Mouse (Mus musculus): ENCODE results near the gene Top3a.

Top3a gene

DNA sequence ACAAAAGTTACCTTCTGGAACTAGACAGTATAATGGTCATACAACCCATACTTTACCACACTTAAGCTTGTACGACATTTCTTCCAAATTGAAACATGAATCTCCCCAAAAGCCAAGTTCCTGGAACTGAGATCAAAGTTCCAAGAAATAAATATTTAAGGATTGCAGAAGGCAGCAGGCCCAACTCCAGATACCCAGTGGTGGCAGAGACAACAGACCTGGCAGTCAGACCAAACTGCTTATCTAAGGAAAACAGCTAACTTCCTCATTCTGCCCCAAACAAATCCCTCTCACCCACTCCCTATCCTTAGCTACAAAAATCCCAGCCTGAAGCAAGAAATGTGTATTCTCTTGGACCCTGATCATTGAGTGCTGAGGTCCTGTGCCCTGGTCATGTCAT lies 2.3 kb downstream of the Top3a start:
- no peak for DNase-seq (ENCODE audit: low read depth, low spot score)

DNA sequence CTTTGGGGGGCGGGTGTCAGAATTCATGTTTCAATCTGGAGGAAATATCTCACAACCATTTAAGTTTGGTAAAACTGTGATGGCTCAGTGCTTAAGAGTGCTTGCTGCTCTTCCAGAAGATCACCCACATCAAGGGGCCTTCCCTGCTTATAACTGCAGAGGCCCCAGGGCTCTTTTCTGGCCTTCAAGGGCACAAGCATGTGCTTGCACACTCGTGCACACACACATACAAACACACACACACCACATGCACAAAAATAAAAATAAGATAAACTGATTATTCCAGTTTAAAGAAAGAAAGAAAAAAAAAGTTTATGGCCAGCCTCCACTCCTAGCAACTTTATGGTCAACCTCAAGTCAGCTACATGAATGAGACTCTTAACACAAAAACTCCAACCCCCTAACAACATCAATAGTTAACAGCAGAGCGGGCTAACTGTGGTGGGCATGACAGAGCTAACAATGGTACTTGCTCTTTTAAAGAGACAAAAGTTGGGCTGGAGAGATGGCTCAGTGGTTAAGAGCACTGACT lies 2.9 kb downstream of the Top3a start:
- DNase-seq (ENCODE audit: low read depth, low spot score) = no peak

DNA sequence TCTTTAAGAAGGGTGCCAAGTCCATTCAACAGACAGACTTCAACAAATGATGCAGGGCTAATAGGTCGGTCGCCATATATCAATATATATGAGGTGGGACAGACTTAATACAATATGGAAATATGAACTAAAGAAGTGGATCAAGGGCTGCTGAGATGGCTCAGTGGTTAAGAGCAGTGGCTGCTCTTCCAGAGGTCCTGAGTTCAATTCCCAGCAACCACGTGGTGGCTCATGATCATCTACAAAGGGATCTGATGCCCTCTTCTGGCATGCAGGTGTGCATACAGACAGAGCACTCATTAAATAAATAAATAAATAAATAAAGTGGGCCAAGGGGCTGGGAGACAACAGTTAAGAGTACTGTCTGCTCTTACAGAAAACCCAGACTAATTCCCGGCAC lies 5.0 kb downstream of the Top3a start:
- DNase-seq (ENCODE audit: low read depth, low spot score) = no peak

DNA sequence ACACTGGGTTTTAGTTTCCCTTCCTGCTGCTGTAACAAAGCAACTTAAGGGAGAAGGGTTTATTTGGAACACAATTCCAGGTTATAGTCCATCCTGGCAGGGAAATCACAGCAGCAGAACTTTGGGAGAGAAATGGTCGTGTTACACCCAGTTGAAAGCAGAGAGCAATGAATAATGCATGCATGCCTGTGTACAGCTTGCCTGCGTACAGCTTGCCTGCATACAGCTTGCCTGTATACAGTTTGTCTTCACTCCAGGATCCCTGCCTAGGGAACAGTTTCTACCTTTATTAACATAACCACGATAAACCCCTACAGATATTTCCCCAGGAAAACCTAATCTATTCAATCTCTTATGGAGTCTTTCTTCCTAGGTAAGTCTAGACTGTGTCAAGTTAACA lies 6.4 kb downstream of the Top3a start:
- DNase-seq (ENCODE audit: low read depth, low spot score) = no peak

DNA sequence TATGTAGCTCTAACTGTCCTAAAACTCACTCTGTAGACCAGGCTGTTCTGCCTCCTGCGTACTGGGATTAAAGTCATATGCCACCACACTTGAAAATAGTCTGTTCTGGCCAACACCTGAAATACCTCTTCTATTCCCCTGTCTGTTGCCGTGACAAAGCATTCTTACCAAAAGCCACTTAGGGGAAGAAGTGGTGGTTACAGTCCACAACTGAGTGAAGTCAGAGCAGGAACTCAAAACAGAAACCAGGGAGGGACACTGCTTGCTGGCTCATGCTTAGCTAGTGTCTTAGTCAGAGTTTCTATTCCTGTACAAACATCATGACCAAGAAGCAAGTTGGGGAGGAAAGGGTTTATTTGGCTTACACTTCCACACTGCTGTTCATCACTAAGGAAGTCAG lies 7.8 kb downstream of the Top3a start:
- DNase-seq (ENCODE audit: low read depth, low spot score) = peak; percentile 17

DNA sequence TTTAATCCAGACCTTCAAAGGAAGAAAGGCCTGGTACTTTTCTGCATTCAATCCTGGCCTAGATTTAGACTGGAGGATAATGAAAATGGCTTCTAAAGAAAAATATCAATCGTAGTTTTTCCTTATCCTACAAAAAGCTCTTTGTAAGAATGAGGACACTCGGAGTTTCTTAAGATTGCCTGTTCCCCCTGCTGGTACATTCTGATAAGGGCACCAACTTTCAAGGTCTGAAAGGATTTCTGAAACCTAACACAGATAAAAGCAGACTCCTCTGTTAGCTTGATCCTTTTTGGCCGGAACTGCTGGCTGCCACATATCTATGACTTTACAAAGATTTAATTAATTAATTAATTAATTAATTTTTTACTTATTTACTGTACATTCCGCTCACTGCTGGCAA lies 10.2 kb downstream of the Top3a start:
- peak; percentile 35 for DNase-seq (ENCODE audit: low read depth, low spot score)

DNA sequence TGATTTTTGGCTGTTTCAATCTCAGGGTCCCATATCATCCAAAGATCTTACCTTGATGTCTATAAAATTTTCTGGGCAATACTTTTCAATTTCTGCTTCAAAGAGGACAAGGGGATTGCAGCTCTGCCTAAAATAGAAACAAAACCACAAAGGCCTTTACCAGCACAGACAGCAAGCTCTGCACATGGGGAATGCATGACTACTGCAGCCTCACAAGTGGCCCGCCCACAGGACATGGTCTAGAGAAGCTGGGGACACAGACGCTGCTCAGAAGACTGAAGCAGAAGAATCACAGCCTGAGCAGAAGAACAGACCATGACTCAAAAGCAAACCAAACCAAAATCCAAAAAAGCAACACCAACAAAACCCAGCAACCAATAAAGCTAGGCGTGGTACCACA lies 15.5 kb downstream of the Top3a start:
- peak; percentile 52 for DNase-seq (ENCODE audit: low read depth, low spot score)

DNA sequence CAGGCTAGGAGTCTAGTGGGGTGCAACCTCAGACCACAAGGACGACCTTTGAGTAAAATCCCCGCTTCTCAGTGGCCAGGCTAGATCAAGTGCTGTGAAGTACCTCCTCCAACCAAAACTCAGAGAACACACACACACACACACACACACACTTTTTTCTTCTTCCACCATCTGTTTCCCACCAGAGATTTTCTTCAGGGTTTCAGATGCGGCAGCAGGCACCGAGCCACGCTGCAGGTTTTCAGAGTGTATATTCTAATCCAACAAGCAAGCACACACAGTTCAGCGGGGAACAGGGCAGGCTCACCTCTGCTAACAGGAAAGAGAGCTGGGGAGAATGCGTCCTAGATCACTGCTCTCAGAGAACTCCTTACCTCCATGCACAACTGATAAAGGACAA lies 21.6 kb downstream of the Top3a start:
- DNase-seq (ENCODE audit: low read depth, low spot score) = peak; percentile 31

DNA sequence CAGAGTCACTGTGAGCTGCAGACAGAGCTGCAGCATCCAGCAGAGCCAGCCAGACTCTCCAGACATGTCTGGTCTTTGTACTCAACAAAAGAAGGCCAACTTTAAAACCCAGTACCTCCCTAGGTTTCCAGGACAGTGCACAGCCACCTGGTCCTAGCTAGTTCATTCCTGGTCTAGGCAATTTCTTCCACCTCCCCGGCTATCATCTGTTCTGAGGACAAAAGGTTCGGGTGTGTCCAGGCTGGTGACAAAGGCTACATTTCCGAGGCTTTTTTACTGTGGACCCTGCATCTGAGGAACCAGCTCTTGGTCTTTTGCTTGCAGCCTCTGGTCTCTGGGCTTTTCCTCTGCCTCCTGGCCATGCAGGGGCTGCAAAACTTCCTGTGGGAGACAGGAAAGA lies 36.8 kb downstream of the Top3a start:
- no peak for DNase-seq (ENCODE audit: low read depth, low spot score)

DNA sequence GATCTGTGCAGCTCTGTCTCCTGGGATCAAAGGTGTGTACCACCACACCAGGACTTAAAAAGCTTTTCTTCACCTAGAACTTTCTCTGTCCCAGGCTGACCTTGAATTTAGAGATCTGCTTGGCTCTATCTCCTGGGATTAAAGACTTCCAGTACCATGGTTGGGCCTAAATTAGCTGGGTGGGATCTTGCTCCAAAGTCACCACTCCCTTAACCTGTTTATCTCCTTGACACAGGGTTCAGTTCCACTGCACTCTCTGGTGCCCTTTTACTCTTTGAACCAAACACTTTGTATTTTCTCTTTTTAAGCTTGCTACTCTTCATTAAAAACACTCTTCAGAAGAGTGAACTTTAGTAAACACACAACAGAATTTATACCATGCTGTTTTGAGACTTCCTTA lies 39.7 kb downstream of the Top3a start:
- DNase-seq (ENCODE audit: low read depth, low spot score) = no peak

DNA sequence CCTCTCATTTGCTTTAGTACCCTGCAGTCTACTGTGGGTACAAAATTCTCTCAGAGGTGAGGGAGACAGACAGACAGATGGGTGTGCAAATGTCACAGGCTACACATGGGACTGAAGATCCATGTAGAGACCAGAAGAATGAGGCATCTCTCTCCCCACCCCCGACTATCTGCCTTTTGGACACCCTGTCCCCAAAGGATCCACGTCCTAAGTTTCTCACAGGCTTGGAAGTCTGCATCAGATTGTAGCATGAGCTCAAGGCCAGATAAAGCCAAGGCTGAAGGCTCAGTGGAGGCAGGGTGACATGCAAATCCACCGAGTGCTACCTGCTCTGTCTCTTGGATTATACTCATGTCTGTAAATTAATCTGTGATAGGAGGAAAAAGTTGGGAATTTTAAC lies 40.7 kb downstream of the Top3a start:
- DNase-seq (ENCODE audit: low read depth, low spot score) = no peak

DNA sequence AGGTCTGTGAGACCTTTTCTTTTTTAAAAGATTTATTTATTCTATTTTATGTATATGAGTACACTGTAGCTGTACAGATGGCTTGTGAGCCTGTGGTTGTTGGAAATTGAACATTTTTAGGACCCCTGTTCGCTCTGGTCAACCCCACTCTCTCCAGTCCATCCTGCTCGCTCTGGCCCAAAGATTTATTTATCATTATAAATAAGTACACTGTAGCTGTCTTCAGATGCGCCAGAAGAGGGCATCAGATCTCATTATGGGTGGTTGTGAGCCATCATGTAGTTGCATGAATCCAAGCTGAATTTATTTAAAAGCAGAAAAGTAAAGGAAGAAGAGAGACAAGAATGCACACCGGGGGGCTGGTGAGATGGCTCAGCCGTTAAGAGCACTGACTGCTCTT lies 42.0 kb downstream of the Top3a start:
- no peak for DNase-seq (ENCODE audit: low read depth, low spot score)

DNA sequence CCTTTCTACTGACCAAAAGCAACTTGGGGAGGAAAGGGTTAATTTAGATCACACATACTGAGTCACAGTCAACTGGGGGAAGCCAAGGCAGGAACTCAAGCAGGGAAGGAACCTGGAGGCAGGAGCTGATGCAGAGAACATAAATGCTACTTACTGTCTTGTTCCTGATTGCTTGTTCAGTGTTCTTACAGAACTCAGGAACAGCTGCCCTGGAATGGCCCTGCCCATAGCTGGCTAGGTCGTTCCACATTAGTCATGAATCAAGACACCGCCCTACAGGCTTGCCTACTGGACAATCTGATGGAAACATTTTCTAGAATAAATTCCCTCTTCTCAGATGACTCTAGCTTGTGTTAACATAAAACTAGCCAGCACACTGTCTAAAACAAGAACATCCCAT lies 43.0 kb downstream of the Top3a start:
- no peak for DNase-seq (ENCODE audit: low read depth, low spot score)

DNA sequence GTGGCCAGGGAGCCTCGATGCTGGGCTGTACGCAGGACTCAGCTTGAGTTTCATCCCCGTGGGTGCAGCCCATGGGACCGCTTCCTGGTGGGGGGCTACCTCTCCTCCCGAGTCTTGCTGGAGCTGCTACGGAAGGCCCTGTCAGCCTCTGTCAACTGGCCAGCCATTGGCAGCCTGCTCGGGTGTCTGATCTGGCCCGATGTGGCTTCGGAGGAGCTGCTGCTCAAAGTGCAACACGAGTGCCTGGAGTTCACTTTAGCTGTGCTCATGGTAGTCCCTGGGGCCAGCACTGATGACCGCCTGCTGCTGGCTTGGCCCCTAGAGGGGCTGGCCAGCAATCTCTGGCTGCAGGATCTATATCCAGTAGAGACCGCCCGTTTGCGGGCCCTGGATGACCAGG lies 45.9 kb downstream of the Top3a start:
- DNase-seq (ENCODE audit: low read depth, low spot score) = no peak

DNA sequence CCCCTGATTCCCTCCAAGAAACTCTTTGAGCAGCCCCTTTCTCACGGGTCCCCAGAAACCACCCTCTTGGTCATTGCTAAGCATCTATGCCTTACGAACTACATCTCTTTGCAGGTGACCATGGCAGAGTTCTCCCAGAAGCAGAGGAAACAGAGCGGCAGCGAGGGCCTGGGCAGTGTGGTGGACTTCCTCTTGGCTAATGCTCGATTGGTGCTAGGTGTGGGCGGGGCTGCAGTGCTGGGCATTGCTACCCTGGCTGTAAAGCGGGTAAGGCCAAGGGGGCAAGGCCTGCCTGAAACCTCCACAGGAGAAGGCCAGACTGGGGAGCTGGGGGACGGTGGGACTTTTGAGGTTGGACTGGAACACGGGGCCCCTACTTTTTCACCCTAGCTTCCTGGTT lies 47.0 kb downstream of the Top3a start:
- no peak for DNase-seq (ENCODE audit: low read depth, low spot score)

DNA sequence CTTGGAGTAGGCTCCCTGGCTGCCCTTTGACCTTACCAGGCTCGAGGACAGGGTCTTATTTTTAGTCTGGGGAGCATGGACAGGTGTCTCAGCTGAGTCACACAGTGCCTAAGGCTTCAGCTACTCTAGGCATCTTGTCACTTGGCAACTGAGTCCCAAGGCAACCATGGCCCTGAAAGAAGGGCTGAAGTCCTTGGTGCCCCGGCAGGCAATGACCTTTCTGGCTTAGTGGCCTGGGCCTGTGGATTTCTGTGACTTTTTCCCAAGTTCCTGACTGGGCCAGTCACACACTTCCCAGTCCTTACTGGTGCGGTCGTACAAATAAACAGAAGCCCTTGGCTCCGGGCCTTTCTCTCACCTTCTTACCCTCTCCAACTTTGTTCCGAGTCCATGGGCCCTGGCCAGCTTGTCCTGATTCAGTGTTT lies 47.9 kb downstream of the Top3a start:
- no peak for DNase-seq (ENCODE audit: low read depth, low spot score)

DNA sequence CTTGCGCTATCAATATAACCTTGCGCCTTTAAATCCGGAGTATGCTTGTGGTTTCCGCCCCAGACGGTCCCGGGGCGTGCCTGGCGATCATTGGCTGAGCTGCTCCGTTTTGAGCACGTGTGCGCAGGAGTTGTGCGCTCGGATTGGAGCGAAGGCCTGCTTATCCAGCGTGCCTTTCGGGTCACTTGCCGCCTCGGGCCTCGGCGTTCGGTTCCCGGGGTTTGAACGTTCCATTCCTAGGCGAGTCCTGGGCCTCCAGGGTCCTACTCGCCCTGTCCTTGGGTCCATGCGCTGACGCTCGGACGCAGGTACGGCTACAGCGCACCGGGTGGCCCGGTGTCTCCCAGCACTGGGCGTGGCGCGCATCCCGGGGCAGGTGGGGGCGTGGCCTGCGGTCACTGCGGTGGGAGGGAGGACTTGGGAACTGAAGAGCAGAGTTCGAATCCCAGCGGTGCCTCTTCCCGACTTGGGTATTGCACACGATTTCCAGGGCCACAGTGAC lies 48.9 kb downstream of the Top3a start, which contains the start of gene Mief2:
Gene Mief2 (plus strand): TSS at position 139 of the 502 bp plus-strand sequence.
- DNase-seq (ENCODE audit: low read depth, low spot score) = peak; percentile 99

DNA sequence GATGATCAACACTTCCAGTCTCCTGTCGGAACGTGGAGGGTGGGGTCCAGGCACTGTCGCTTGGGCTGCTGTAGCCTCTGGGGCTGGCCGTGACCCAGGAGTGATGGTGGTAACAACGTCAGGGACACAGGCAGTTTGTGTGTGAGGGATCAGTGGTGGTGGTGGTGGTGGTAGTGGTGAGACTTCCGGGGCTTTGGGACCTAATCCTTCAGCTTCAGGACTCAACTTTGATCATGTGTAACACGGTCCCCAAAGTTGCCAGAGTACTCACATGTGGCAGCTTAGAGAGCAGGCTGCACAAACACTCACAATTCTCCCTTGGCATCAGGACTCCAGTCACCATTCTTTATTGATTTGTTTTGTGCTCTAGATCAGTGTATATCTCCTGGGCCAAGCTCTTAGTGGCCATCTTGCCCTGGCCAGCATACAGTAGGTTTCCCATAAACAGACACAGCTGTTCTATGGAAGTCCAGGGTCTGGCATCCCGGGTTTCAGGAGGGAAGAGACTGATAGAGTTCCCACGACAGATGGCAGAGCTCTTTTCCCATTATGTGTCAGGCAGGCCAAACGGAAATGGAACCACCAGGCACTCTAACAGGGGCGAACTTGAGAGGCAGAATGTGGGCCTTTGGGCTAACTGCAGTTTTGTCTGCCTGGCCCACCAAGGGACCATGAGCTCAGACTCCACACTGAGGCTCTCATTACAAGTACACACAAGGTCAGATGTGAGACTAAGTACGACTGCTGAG lies 49.6 kb downstream of the Top3a start:
- no peak for DNase-seq (ENCODE audit: low read depth, low spot score)

DNA sequence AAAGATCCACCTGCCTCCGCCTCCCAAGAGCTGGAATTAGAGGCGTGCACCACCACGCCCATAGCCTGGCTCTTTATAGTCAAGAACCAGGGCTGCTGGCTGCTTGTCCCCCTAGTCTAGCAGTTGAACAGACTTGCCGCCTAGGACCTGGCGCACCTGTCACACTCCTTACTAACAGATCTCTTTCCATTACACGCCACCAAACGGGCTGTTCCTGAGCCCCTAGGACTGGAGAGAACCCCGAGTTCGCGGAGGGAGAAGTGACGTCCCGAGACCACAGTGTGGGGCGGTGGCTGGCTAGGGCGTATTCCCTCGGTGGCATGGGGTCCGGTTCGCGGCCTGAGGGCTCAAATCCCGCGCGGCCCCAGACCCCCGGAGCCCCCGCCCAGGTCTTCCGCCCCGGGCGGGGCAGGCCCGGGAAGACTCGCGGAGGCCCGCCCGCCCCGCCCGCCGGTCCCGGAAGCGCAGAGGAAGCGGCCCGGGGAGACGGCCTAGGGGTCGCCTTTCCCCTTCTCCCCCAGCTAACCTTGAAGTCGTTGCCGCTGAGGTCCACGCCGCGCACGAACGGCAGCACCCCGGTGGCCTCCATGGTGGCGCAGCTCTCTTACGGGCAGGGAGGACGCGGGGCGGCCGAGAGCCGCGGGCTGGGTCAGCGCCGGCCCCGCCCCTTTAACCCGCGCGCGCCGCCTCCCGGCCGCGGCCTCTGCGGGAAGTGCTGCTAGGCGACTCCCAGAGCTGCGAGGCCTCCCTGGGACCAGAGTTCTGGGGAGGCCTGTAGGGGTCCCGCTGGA lies 50.4 kb downstream of the Top3a start, which contains the start of gene Flii:
Gene Flii (minus strand): TSS at position 663 of the 791 bp plus-strand sequence.
- DNase-seq (ENCODE audit: low read depth, low spot score) = peak; percentile 82

DNA sequence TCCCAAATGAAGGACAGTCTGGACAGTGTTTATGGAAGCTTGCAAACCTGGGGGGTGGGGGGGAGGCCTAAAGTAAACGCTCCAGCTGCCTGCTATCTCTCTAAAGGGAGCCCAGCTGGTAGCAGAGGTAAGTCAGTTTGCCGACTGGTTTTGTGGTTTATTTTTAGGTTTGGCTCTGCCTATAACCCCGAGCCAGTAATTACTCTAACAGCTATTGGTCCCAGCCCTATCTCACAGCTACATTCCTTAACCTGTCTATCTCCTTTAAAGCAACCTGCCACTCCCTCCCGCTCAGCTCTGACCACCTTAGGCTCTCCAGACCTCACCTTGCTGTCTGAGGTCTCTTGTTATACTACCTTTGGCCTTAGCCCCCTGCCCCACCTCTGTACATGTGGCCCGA lies 57.9 kb downstream of the Top3a start:
- no peak for DNase-seq (ENCODE audit: low read depth, low spot score)

DNA sequence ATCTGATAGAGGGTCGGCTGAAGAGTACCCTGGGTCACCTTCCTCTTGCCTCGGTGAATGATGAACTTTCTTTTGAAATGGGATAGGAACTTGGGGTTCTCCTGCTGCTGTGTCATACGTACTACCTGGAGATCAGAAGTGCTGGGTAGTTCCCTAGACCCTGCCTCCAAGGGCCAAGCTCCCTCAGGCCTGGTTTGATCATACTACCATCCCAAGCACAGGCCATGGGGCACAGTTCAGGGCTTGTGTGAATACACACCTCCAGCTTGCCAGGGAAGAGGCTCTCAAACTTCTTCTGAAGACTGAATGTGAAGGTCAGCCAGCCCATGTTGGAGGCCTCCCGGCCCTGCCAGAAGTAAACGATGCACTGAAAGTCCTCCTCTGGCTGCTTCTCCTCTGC lies 61.3 kb downstream of the Top3a start:
- DNase-seq (ENCODE audit: low read depth, low spot score) = no peak

DNA sequence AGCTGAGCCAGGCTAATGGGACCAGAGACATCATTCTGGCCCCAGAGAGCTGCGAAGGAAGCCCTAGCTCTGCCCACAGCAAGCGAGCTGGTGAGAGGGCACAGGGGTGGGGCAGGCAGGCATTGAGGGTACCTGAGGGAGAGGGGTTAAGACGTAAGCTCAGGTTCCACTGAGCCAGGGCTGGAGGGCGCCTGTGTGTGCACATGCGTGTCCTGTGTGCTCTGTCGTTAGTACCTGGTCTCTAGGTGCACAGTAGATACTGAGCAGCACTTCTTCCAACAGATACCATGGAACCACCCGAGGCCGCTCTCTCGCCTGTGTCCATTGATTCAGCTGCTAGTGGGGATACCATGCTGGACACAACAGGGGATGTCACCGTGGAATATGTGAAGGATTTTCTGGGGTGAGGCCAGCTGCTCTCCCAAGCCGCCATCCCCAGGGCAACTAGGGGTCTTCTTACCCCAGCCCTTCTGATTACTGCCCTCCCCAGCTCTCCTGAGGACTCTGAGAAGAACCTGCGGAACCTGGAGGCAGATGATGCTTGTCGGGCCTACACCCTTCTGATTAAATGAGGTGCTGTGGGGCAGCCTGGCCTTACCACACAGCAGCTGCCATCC lies 64.4 kb downstream of the Top3a start:
- no peak for DNase-seq (ENCODE audit: low read depth, low spot score)
